Comparison of ENCODE assay signal across 8 mouse cellular contexts in the genomic region with DNA sequence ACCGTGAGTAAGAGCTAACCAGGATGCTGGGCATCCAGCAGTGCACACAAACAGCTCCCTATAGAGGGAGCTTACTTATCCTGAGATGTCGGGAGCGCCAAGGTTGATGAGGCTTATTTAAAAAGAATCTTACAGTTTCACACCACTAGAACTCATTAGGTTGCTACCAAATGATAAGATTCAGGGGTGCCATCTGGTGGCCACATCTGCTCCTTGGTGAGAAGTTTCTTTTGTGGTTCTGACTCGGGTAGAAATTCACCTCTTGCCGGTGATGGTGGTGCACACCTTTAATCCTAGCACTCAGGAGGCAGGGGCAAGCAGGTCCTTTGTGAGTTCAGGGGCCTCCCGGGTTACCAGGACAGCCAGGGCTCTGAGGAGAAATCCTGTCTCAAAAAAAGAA. TPM values are rescaled to one million over a fixed set of nuclear protein-coding genes. Genes with fewer than 3 reads are reported as not detected.
DNase-seq lines count a peak whose midpoint lies in the region; ATAC-seq and TF ChIP-seq lines count a peak whose summit lies in the region.

No protein-coding gene starts in this region.

- peaks cover 70% of the 10 kb centered on the region for H3K36me3 ChIP-seq in E14TG2a.4 (ENCODE audit: insufficient read depth, low read length)
- H3K36me3 ChIP-seq in heart, embryonic 11.5 days (ENCODE audit: control insufficient read depth, insufficient read depth, low read length), result peaks cover 7% of the 10 kb centered on the region
- H3K36me3 ChIP-seq in liver, embryonic 16.5 days (ENCODE audit: control insufficient read depth, insufficient read depth), result peaks cover 40% of the 10 kb centered on the region

- H3K9me3 ChIP-seq in E14TG2a.4 (ENCODE audit: low read length), result no peaks in the 10 kb centered on the region
- H3K9me3 ChIP-seq in heart, embryonic 11.5 days (replicated peaks; ENCODE audit: control insufficient read depth, low read length), result no peaks in the 10 kb centered on the region
- H3K9me3 ChIP-seq in liver, embryonic 16.5 days (replicated peaks; ENCODE audit: control insufficient read depth, low read length), result no peaks in the 10 kb centered on the region

- WGBS in heart, embryonic 11.5 days (ENCODE audit: insufficient replicate concordance), result 41% methylated on average over 6 of the region's 6 CpGs
- 24% methylated on average over 6 of the region's 6 CpGs for WGBS in liver, embryonic 16.5 days (ENCODE audit: insufficient replicate concordance)

- peak overlapping the region; percentile 95 for H3K4me2 ChIP-seq in heart, embryonic 11.5 days
- H3K4me2 ChIP-seq in liver, embryonic 16.5 days (ENCODE audit: low read depth, low read length), result peak overlapping the region; percentile 81

- H3K9ac ChIP-seq in heart, embryonic 11.5 days (ENCODE audit: low read depth, low read length), result peak overlapping the region; percentile 43; the same call in 1 of the 2 replicates
- peak overlapping the region; percentile 83 for H3K9ac ChIP-seq in liver, embryonic 16.5 days (ENCODE audit: low read depth, low read length)

- DNase-seq in 3T3-L1 (ENCODE audit: low read depth, low spot score), result peak; percentile 80
- DNase-seq in cerebellum, postnatal 14 days, result peak; percentile 68 to 77
- DNase-seq in kidney, postnatal 25 days, result peak; percentile 75 to 92
- peak; percentile 65 for DNase-seq in retina, postnatal 1 day

- peak; percentile 29 for TF ChIP-seq CTCF in E14TG2a.4 (conservative IDR thresholded peaks at IDR 0.05; ENCODE audit: low read length)

- no peak for ATAC-seq in heart, embryonic 11.5 days (replicated peaks; ENCODE audit: insufficient number of reproducible peaks, low FRiP score, low TSS enrichment)
- ATAC-seq in liver, embryonic 16.5 days (ENCODE audit: low read depth), result no peak
- ATAC-seq in granulocyte monocyte progenitor cell, adult 5-6 weeks (replicated peaks; ENCODE audit: poor library complexity, severe bottlenecking), result no peak

- no peaks in the 10 kb centered on the region for H3K27me3 ChIP-seq in E14TG2a.4 (ENCODE audit: insufficient read depth, low read length)
- no peaks in the 10 kb centered on the region for H3K27me3 ChIP-seq in heart, embryonic 11.5 days (ENCODE audit: control insufficient read depth, insufficient read depth, low read length)
- H3K27me3 ChIP-seq in liver, embryonic 16.5 days (ENCODE audit: control insufficient read depth, insufficient read depth, low read depth, low read length), result no peaks in the 10 kb centered on the region

- H3K4me3 ChIP-seq in E14TG2a.4 (replicated peaks; ENCODE audit: low read length), result peak overlapping the region; percentile 91; the same call in 1 of the 2 replicates
- peak overlapping the region; percentile 69 for H3K4me3 ChIP-seq in heart, embryonic 11.5 days (ENCODE audit: low read depth, low read length)
- peak overlapping the region; percentile 77 for H3K4me3 ChIP-seq in liver, embryonic 16.5 days (ENCODE audit: low read depth, low read length)

- H3K27ac ChIP-seq in heart, embryonic 11.5 days (ENCODE audit: low read depth, low read length), result no peak overlapping the region
- H3K27ac ChIP-seq in liver, embryonic 16.5 days (ENCODE audit: low read length), result peak overlapping the region; percentile 86

- peaks cover 62% of the 10 kb centered on the region for H3K4me1 ChIP-seq in E14TG2a.4 (replicated peaks; ENCODE audit: low read depth, low read length)
- H3K4me1 ChIP-seq in heart, embryonic 11.5 days (ENCODE audit: control insufficient read depth, insufficient read depth, low read length), result peaks cover 30% of the 10 kb centered on the region
- H3K4me1 ChIP-seq in liver, embryonic 16.5 days (ENCODE audit: control insufficient read depth, low read depth, low read length), result peaks cover 65% of the 10 kb centered on the region

RNA-seq across cellular contexts. Expression of a gene that starts 2.1 kb away (rescaled TPM):
- 33.6 and 34.0 TPM in 2 replicates for polyA plus RNA-seq in heart, embryonic 11.5 days (2014; fragmentation: Nextera tagmentation; extraction: Ambion mirVana)
- polyA plus RNA-seq in liver, embryonic 16.5 days (2015; fragmentation: Nextera tagmentation; extraction: Ambion mirVana), result 52.7 and 57.3 TPM in 2 replicates
- 47.8 and 58.8 TPM in 2 replicates for total RNA-seq in granulocyte monocyte progenitor cell, adult 5-6 weeks (2014; fragmentation: Nextera tagmentation)
- total RNA-seq in granulocyte monocyte progenitor cell, adult 5-6 weeks (2017), result 30.3 and 43.5 TPM in 2 replicates

RNA-seq across cellular contexts. Expression of a gene that starts 18.0 kb away (rescaled TPM):
- polyA plus RNA-seq in heart, embryonic 11.5 days (2014; fragmentation: Nextera tagmentation; extraction: Ambion mirVana), result 34.9 and 36.6 TPM in 2 replicates
- 4.2 and 5.4 TPM in 2 replicates for polyA plus RNA-seq in liver, embryonic 16.5 days (2015; fragmentation: Nextera tagmentation; extraction: Ambion mirVana)
- total RNA-seq in granulocyte monocyte progenitor cell, adult 5-6 weeks (2014; fragmentation: Nextera tagmentation), result 3.8 and 8.8 TPM in 2 replicates
- 1.9 and 3.1 TPM in 2 replicates for total RNA-seq in granulocyte monocyte progenitor cell, adult 5-6 weeks (2017)

RNA-seq across cellular contexts. Expression of a gene that starts 46.2 kb away (rescaled TPM):
- 3.8 and 4.0 TPM in 2 replicates for polyA plus RNA-seq in heart, embryonic 11.5 days (2014; fragmentation: Nextera tagmentation; extraction: Ambion mirVana)
- polyA plus RNA-seq in liver, embryonic 16.5 days (2015; fragmentation: Nextera tagmentation; extraction: Ambion mirVana), result 1.2 and 1.6 TPM in 2 replicates
- total RNA-seq in granulocyte monocyte progenitor cell, adult 5-6 weeks (2014; fragmentation: Nextera tagmentation), result 8.6 and 11.4 TPM in 2 replicates
- total RNA-seq in granulocyte monocyte progenitor cell, adult 5-6 weeks (2017), result 2.7 and 2.8 TPM in 2 replicates
